Mouse (Mus musculus) Patski (cell line): ENCODE measurements around the gene Casz1. TPM values are rescaled to one million over a fixed set of nuclear protein-coding genes. Genes with fewer than 3 reads are reported as not detected.

Experiments used
- ATAC-seq: fragments of 100-300 bp; one replicate; pipeline ENCODE4 v1.8.0; 2021
- CTCF ChIA-PET: fragments of 350-600 bp; sonication (Branson Sonifier 250); formaldehyde crosslinking; loops from one replicate; lab custom pipeline; 2022; ENCODE audit warnings: inconsistent platforms; lab: Charles Lee
- POLR2A ChIA-PET: fragments of 350-600 bp; sonication (Branson Sonifier 250); formaldehyde crosslinking; loops from one replicate; lab custom pipeline; 2022; ENCODE audit warnings: antibody characterized with exemption, inconsistent platforms; lab: Charles Lee
- DNase-seq: peaks from one replicate; pipeline ENCODE4 v3.0.0-alpha.2; 2011; ENCODE audit warnings: low read depth, low spot score
- H3K27me3 ChIP-seq: fragments of 371-371 bp; one replicate; pipeline ENCODE4 v1.5.1; 2021
- CTCF ChIP-seq: fragments of 100-300 bp; IDR thresholded peaks from one replicate; pipeline ENCODE4 v1.5.1; 2021
- in situ Hi-C: fragments of 300-500 bp; cut with MboI; formaldehyde crosslinking; loops from 3 replicates; pipeline ENCODE4 v1.11.1; 2018; ENCODE audit warnings: low pct_unique_long_range_greater_than_20kb, mixed read lengths
- polyA plus RNA-seq: library from polyadenylated mRNA; unstranded; gene quantifications from one replicate; pipeline ENCODE4 v1.2.3, GENCODE M21; 2021

The Casz1 gene
- polyA plus RNA-seq, 1 experiment from 2014 or later = 6.0 TPM

DNA sequence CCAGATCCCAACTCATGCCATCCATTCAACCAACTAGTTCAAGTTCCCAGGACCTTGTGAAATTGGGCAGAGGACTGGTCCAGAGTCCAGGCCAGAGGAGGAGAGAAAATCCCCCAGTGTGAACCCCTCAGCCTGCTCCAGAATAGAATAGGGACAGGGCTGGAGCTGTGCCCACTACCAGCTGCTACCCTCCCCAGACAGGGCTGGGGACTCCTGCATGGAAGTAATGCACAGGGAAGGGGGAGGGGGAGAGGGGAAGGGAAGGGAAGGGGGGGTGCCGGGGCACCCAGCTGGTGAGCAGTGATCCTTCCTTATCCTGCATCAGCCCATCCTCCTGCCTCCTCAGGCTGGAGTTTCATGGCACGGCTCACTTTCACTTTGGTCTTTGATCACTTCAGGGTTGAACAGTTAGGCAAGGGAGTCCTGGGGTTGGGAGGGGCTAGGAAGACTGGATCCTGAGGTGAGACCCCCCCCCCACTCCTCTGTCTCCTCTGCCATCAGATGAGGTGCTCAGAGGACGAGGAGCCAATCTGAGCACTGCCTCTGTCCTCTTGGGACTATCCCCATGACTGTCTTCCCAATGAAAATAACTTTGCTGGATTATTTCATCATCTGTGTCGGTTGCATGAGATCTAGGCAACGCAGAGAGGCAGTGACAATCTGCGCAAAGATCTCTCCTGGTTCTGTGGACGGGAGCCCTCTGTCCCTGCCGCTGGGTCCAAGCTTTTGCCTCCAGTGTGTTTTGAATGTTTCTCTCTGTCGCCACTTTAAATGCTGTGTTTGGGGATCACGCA is 28.6 kb upstream of the Casz1 start:
- DNase-seq = no peak
- ChIA-PET CTCF (no interaction called here), POLR2A (interaction anchor here (0.5 kb wide), 1 partner anchor 1967 kb away, joined by 4 read pairs; no protein-coding TSS in a partner anchor)
- no peak for ATAC-seq
- in situ Hi-C loops = no loop called here
- TF ChIP-seq CTCF = no peak
- H3K27me3 ChIP-seq = peaks cover 4% of the 10 kb centered on the region

- DNase-seq (no peak), ATAC-seq (no peak)
- no peak for TF ChIP-seq CTCF
- no peaks in the 10 kb centered on the region for H3K27me3 ChIP-seq
- ChIA-PET POLR2A (interaction anchor here (0.7 to 1.0 kb wide), 2 partner anchors 9 to 17 kb away, joined by 3 read pairs; no protein-coding TSS in a partner anchor), CTCF (no interaction called here)
- in situ Hi-C loops = no loop called here
Measured at GRCm38 (mm10) chr4:148780097-148780621, 24.1 kb upstream of the Casz1 start.

GRCm38 (mm10) chr4:148781516-148781915 is 22.7 kb upstream of the Casz1 start:
- no peaks in the 10 kb centered on the region for H3K27me3 ChIP-seq
- ChIA-PET CTCF (no interaction called here), POLR2A (no interaction called here)
- in situ Hi-C loops = no loop called here
- DNase-seq = no peak
- TF ChIP-seq CTCF = no peak
- no peak for ATAC-seq

GRCm38 (mm10) chr4:148782880-148783279 is 21.3 kb upstream of the Casz1 start:
- no peaks in the 10 kb centered on the region for H3K27me3 ChIP-seq
- in situ Hi-C loops = no loop called here
- no peak for TF ChIP-seq CTCF
- ChIA-PET CTCF (no interaction called here), POLR2A (no interaction called here)
- DNase-seq = no peak
- ATAC-seq = peak; percentile 40

DNA sequence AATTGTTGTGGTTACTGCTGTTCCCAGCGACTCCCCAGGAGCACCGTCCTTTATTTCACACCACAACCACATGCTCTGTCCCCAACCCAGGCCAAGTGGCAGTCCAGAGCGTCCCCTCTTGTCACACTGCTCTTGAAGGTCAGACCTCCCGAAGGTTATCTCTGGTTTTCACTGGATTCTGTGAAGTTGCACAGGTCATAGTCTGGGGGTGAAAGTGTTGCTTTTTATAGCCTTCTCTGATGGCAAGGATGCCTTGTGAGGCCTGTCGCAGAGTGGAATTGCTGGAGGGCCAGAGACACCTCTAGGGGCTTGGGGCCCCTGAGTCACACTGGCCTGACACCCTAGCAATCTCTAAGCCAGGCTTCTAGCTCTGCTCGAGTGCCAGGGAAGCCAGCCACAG is 20.5 kb upstream of the Casz1 start:
- H3K27me3 ChIP-seq = no peaks in the 10 kb centered on the region
- ChIA-PET POLR2A (no interaction called here), CTCF (interaction anchor here (0.8 to 1.0 kb wide), 2 partner anchors 16 to 71 kb away, joined by 3 read pairs; no protein-coding TSS in a partner anchor)
- in situ Hi-C loops = no loop called here
- TF ChIP-seq CTCF = no peak
- no peak for DNase-seq
- ATAC-seq = no peak

GRCm38 (mm10) chr4:148785053-148785567 is 19.1 kb upstream of the Casz1 start:
- ChIA-PET CTCF (no interaction called here), POLR2A (no interaction called here)
- no peaks in the 10 kb centered on the region for H3K27me3 ChIP-seq
- in situ Hi-C loops = no loop called here
- no peak for TF ChIP-seq CTCF
- ATAC-seq = no peak
- no peak for DNase-seq

DNA sequence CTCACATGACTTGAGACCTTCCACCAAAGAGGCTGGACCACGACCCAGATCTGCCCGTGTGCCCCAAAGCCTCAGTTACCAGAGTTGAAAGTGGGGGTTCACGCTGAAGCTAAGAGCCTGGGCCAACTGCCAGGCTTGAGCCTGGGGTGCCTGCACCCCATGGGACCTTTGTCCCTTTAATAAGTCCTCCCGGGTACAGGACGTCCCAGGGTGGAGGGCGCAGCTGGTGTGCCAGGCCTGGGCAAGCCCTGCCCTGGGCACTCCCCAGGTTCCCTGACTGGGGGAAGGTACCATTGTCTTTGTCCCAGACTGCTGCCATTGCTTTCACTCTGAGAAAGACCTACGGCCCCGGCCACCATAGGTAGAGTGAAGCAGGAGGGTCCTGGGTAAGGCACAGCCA is 18.2 kb upstream of the Casz1 start:
- ChIA-PET POLR2A (no interaction called here), CTCF (interaction anchor here (1.4 kb wide), 1 partner anchor 20 kb away, joined by 3 read pairs; no protein-coding TSS in a partner anchor)
- H3K27me3 ChIP-seq = no peaks in the 10 kb centered on the region
- DNase-seq (no peak), ATAC-seq (no peak)
- no peak for TF ChIP-seq CTCF
- in situ Hi-C loops = no loop called here

DNA sequence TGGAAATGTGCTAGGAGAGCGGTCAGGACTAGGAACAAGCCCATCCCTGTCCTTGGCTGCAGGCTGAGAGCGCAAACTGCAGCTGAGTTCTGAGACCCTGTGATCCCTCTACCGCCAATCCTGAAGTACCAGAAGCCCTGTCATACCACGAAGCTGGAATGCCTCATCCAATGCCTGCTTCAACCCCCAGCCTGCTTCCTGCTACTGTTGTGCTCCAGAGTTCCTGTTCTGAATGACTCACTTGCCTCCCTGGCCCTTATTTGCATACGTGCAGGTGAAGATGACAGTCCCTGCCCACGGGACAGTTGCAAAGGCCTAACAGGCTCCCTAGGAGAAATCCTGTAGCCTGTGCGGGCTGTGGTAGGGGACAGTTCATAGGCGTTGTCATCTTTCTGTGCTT is 13.3 kb upstream of the Casz1 start:
- POLR2A ChIA-PET = no interaction called here
- ATAC-seq (no peak), DNase-seq (no peak)
- in situ Hi-C loops = no loop called here
- no peaks in the 10 kb centered on the region for H3K27me3 ChIP-seq
- CTCF ChIA-PET = no interaction called here
- TF ChIP-seq CTCF = no peak

GRCm38 (mm10) chr4:148795038-148795437 is 9.2 kb upstream of the Casz1 start:
- no peak for TF ChIP-seq CTCF
- ChIA-PET POLR2A (no interaction called here), CTCF (no interaction called here)
- no peaks in the 10 kb centered on the region for H3K27me3 ChIP-seq
- ATAC-seq (no peak), DNase-seq (no peak)
- in situ Hi-C loops = no loop called here

DNA sequence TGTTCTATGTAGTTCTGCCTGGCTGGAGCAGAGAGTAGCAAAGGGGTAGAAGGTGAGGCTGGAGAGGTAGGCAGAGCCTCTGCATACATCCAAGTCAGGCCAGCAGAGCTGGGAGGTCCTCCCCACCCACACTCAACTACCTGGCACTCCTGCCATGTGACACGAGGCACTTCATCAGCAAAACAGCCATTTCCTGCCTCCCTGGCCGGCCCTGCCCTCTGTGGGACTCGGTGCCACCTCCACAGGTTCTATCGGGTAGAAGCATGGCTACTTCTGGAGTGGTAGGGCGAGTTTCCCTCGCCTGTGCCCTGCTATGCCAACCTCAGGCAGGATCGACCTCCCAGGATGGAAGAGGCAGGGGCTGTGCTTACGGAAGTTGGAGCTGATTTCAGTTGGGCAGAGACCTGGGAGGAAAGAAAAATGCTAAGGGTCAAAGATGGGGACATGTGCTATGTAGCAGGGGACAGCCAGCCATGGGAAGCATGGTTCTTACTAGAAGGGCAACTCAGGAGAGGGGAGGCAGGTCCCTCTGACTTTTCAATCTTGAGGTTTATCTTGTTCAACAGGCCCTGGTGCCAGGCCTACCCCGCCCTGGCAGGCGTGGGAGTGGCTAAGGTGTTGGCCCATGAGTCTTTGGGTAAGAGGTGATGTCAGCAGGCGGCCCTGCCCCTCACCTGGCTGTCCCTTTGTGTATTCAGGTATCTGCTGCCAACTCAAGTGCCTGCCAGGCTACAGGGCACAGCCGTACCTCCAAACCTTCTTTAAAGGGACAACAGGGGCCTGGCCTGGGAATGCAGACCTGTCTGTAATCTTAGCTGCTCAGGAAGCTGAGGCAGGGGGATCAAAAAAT is 6.5 kb upstream of the Casz1 start:
- POLR2A ChIA-PET = interaction anchor here (0.5 kb wide), 1 partner anchor 18 kb away, joined by 3 read pairs; no protein-coding TSS in a partner anchor
- in situ Hi-C loops = no loop called here
- CTCF ChIA-PET = no interaction called here
- TF ChIP-seq CTCF = no peak
- ATAC-seq (no peak), DNase-seq (no peak)
- H3K27me3 ChIP-seq = no peaks in the 10 kb centered on the region
